Mouse (Mus musculus): ENCODE measurements around the gene Fam181b. TPM values are rescaled to one million over a fixed set of nuclear protein-coding genes. Genes with fewer than 3 reads are reported as not detected.
A peak's percentile ranks its signal among the peaks of the same experiment; 100 is the strongest.

The Fam181b gene
- polyA plus RNA-seq, 1 experiment from 2014 or later, result 5.6 TPM

DNA sequence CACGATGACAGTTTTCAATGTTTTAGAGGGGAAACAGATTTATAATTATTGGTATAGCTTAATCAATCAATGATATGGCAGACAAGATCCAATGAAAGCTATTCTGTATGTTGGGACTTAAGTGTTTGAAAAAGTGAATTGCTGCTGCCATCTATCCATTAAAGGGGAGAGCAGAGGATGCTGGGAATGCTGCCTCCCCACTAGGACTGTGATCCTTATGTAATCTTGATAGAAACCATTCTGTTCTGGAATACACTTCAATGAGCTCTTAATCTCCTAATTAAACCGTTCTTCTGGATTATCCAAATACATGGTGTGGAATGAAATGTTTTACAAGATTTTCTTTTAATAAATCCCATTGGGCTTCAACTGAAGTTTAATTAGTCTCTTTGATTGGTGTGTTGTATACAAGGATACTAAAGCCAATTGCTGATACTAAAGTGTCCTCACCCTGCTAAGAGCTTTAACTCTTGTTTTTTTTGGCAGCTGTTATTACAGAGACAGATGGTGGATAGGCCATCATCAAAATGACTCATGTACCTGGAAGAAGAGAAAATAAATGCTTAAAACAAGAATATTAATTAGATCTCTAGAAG, 30.8 kb downstream of the Fam181b start:
- WGBS, result 79% methylated on average over 2 of the region's 2 CpGs
- no peak for DNase-seq (ENCODE audit: low spot score)

DNA sequence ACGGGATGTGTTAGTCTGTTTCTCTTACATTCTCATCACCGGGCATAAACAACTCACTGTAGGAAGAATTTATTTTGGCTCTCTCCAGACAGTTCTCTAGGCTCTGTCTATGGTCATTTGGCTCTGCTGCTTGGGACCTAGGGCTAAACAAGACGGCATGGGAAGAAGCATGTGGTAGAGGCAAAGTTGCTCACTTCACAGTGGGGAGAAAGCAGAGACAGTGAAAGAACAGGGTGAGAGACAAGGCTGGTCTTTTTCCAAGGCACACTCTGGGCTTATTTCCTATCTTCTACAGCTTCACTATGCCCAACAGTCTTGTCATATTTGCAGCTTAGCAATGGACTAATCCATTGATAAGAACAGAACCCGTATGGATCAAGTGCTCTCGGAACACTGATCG, 31.4 kb downstream of the Fam181b start:
- ATAC-seq (ENCODE audit: low read depth) (no peak), DNase-seq (ENCODE audit: low spot score) (no peak)
- no peaks in the 10 kb centered on the region for H3K4me1 ChIP-seq (ENCODE audit: control insufficient read depth, insufficient read depth, low read length)
- H3K36me3 ChIP-seq (ENCODE audit: control insufficient read depth, insufficient read depth, low read length), result no peaks in the 10 kb centered on the region
- no peak overlapping the region for H3K4me2 ChIP-seq (ENCODE audit: low read depth, low read length)
- WGBS, result 87% methylated on average over 6 of the region's 6 CpGs
- H3K9me3 ChIP-seq (ENCODE audit: control insufficient read depth, low read length), result no peaks in the 10 kb centered on the region
- H3K27me3 ChIP-seq (replicated peaks; ENCODE audit: control insufficient read depth, insufficient read depth, low read length), result no peaks in the 10 kb centered on the region
- H3K4me3 ChIP-seq (ENCODE audit: low read depth, low read length), result no peak overlapping the region
- H3K27ac ChIP-seq (replicated peaks; ENCODE audit: low read depth, low read length), result no peak overlapping the region
- H3K9ac ChIP-seq (ENCODE audit: low read depth, low read length), result no peak overlapping the region

More for the DNA sequence above, 30.8 kb downstream of the Fam181b start:
- H3K4me1 ChIP-seq (ENCODE audit: control insufficient read depth, insufficient read depth, low read length), result no peaks in the 10 kb centered on the region
- no peak overlapping the region for H3K4me2 ChIP-seq (ENCODE audit: low read depth, low read length)
- no peak overlapping the region for H3K4me3 ChIP-seq (ENCODE audit: low read depth, low read length)
- no peaks in the 10 kb centered on the region for H3K36me3 ChIP-seq (ENCODE audit: control insufficient read depth, insufficient read depth, low read length)
- H3K9ac ChIP-seq (ENCODE audit: low read depth, low read length), result no peak overlapping the region
- ATAC-seq (ENCODE audit: low read depth), result no peak
- H3K9me3 ChIP-seq (ENCODE audit: control insufficient read depth, low read length), result no peaks in the 10 kb centered on the region
- no peak overlapping the region for H3K27ac ChIP-seq (replicated peaks; ENCODE audit: low read depth, low read length)
- no peaks in the 10 kb centered on the region for H3K27me3 ChIP-seq (replicated peaks; ENCODE audit: control insufficient read depth, insufficient read depth, low read length)

DNA sequence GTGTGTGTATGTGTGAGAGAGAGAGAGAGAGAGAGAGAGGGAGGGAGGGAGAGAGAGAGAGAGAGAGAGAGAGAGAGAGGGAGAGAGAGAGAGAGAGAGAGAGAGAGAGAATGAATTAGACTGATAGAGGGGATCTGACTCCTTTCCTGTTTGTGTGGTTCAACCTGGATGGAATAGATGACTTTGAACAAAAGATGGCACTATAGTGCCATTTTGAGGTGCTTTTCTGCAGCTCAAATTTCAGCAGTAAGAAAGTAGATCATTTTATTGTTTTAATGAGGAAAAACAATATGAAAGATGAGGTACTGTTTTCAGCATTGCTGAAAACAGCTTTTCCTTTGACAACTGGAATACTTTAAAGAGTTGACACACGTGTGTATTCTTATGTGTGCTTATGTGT, 37.9 kb downstream of the Fam181b start:
- Histone ChIP-seq H3K4me3 (ENCODE audit: low read depth, low read length) (no peak overlapping the region), H3K27ac (replicated peaks; ENCODE audit: low read depth, low read length) (no peak overlapping the region), H3K27me3 (replicated peaks; ENCODE audit: control insufficient read depth, insufficient read depth, low read length) (no peaks in the 10 kb centered on the region), H3K4me1 (ENCODE audit: control insufficient read depth, insufficient read depth, low read length) (no peaks in the 10 kb centered on the region), H3K36me3 (ENCODE audit: control insufficient read depth, insufficient read depth, low read length) (no peaks in the 10 kb centered on the region), H3K4me2 (ENCODE audit: low read depth, low read length) (no peak overlapping the region), H3K9me3 (ENCODE audit: control insufficient read depth, low read length) (no peaks in the 10 kb centered on the region), H3K9ac (ENCODE audit: low read depth, low read length) (no peak overlapping the region)
- 48% methylated on average over 1 of the region's 1 CpGs for WGBS
- ATAC-seq (ENCODE audit: low read depth) (no peak), DNase-seq (ENCODE audit: low spot score) (no peak)

DNA sequence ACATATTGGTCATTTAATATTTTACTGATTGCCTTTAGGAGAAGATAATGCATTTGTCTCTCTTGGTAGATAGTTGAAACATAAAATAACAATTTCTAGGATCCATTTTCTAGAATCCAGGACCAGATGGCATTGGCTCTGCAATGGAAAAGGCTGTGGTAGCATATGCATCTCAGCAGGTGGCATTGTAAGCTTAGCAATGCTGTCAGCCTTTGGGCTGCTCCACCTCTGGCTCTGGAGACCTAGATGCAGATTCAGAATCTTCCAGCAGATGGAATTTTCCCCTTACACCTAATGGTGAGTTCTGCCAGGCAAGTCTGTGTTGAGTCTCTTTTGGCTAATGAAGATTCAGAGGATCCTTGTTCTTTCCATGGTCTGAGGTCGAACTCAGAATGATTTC, 44.3 kb downstream of the Fam181b start:
- Histone ChIP-seq H3K4me3 (ENCODE audit: low read depth, low read length) (no peak overlapping the region), H3K9me3 (ENCODE audit: control insufficient read depth, low read length) (no peaks in the 10 kb centered on the region), H3K4me1 (ENCODE audit: control insufficient read depth, insufficient read depth, low read length) (no peaks in the 10 kb centered on the region), H3K36me3 (ENCODE audit: control insufficient read depth, insufficient read depth, low read length) (no peaks in the 10 kb centered on the region), H3K27me3 (replicated peaks; ENCODE audit: control insufficient read depth, insufficient read depth, low read length) (no peaks in the 10 kb centered on the region), H3K9ac (ENCODE audit: low read depth, low read length) (no peak overlapping the region), H3K27ac (replicated peaks; ENCODE audit: low read depth, low read length) (no peak overlapping the region), H3K4me2 (ENCODE audit: low read depth, low read length) (no peak overlapping the region)
- WGBS, result 72% methylated on average over 1 of the region's 1 CpGs
- ATAC-seq (ENCODE audit: low read depth) (no peak), DNase-seq (ENCODE audit: low spot score) (peak; percentile 13)

Other genes with a start within 250 kb of the Fam181b start
- gene Ddias, start 205.6 kb upstream of the Fam181b start, polyA plus RNA-seq (2014; fragmentation: Nextera tagmentation; extraction: Ambion mirVana), result 10.5 and 10.9 TPM in 2 replicates
- gene Prcp, start 205.4 kb upstream of the Fam181b start, polyA plus RNA-seq (2014; fragmentation: Nextera tagmentation; extraction: Ambion mirVana), result 30.6 and 32.2 TPM in 2 replicates